Mouse (Mus musculus): ENCODE data around the gene Mbtps2. TPM values are rescaled to one million over a fixed set of nuclear protein-coding genes. Genes with fewer than 3 reads are reported as not detected.

Gene Mbtps2
- polyA plus RNA-seq, 1 experiment from 2014 or later: 32.1 TPM

DNA sequence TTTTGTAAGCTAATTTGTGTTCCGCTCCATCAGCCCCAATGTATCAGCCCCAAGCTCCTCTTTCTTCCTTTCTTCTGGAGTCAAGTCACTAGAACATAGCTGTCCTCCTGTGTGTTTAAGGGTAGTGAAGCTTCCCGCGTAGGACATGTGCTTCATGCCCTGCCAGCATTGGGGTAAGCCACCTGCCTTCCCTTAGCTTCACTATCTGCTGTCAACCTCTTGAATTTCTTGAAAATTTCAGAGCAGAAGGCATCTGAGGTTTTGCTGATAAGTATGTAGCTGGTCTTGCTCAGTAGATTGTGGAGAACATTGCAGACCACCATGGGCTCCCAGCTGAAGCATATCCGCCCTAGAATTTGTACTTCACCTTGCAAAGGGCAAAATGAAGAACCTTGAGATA is 105.4 kb downstream of the Mbtps2 start:
- Histone ChIP-seq H3K4me3 (no peak overlapping the region), H3K4me1 (replicated peaks) (peaks cover 13% of the 10 kb centered on the region), H3K9me3 (no peaks in the 10 kb centered on the region), H3K27me3 (no peaks in the 10 kb centered on the region), H3K4me2 (no peak overlapping the region), H3K9ac (no peak overlapping the region), H3K27ac (replicated peaks) (no peak overlapping the region), H3K36me3 (no peaks in the 10 kb centered on the region)
- 82% methylated on average over 4 of the region's 4 CpGs for WGBS
- ATAC-seq (ENCODE audit: low read depth): no peak

DNA sequence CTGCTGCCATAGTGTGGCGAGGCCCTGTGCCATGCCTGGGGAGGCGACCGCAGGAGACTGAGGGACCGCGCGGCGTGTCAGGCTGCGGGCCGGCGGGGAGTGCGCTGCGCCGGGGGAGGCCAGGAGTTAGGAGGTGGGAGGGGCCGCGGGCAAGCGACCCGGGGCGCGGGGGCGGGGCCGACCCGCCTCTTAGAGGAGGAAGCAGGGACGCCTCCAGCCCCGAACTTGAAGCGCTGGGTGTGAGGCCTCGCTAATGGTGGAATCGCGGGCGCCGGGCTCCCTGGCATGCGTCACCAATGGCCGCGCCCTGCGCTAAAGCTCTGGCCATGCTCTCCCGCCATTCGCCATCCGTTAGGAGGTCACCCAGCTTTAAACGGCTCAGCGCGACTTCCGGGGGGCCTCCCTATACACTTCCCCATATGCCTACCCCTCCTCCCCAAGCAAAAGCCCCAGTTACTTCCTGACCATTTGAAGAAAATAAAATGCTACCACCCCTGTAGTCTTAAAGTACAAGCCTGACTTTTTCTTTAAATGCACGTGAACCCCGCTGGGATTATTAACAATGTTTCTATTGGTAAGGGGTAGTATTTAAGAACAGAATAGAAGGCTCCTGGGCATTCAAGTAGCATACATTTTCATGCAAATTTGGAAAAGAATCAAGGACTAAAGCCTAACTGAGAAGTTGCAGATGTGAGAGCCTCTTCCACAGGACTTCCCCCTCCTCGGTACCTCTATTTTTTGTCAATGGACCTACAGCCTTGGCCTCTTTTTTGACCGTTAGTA is 106.4 kb downstream of the Mbtps2 start, which contains the start of gene Sms:
Sms (minus strand) TSS at position 344 of the 783 bp plus-strand sequence.
- peak within 1 kb of the TSS; percentile 55 for H3K4me2 ChIP-seq
- H3K9me3 ChIP-seq: no peaks in the 10 kb centered on the region
- ATAC-seq (ENCODE audit: low read depth): peak; percentile 91
- H3K4me1 ChIP-seq (replicated peaks): peaks cover 13% of the 10 kb centered on the region
- WGBS: 16% methylated on average over 26 of the region's 45 CpGs
- peak within 1 kb of the TSS; percentile 89 for H3K9ac ChIP-seq
- H3K27me3 ChIP-seq: no peaks in the 10 kb centered on the region
- H3K27ac ChIP-seq (replicated peaks): peak within 1 kb of the TSS; percentile 94
- no peaks in the 10 kb centered on the region for H3K36me3 ChIP-seq
- H3K4me3 ChIP-seq: peak within 1 kb of the TSS; percentile 66

DNA sequence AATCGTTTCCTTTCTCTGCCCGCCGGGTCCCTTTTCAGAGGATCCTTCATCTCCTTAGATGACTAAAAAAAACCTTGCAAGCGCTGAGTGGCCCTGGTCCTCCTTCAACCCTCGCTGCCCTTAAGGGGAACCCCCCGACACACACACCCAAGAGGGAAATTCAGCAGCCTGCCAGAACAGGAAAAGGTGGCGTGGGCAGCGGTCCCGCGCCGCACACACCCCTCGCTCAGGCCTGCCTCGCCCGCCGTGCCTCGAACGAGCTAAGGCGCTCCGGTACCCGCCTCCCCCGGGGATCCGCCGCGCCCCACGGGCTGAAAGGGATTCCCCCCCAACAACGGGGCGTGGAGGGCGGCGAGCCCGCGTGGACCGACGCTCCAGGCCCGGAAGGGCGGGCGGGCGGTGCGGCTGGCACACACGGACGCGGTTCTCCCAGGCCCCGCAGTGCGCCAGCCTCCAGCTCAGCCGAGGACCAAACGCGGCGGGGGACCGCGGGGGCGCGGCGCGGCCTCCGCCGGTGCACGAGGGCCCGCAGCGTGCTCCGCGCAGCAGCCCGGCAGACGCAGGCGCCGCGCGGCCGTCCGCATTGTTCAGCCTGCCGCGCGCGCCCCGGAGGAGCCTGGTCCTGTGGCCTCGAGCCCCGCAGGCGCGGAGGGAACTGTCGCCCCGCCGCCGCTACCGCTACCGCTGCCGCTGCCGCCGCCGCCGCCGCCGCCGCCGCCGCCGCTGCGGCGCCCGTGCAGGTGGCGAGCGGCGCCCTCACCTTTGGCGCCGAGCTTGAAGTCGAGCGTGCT is 107.2 kb downstream of the Mbtps2 start:
- Histone ChIP-seq H3K36me3 (no peaks in the 10 kb centered on the region), H3K4me2 (peak overlapping the region; percentile 55), H3K9me3 (no peaks in the 10 kb centered on the region)

DNA sequence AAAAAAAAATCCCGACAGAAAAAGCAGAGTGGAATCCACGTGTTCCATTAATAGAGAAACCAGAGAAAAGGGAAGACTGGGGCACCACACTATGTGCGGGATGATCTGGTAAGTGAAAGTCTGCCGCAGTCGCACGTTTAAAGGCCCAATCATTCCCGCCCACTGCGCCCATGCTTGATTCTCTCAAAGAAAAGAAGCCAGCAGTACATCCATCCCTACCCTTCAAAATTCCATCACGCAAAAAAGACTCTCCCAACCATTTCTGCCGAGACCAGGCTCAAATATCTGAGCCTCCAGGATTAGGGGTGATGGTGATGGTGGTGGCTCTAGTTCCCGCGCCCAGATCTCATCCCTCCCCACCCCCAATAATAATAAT is 107.8 kb downstream of the Mbtps2 start:
- 0 out of 2 replicates have a peak, but pooled peaks have one; percentile 17 for ATAC-seq (ENCODE audit: low read depth)
- Histone ChIP-seq H3K27me3 (no peaks in the 10 kb centered on the region), H3K4me3 (peak overlapping the region; percentile 66), H3K9ac (peak overlapping the region; percentile 89), H3K9me3 (no peaks in the 10 kb centered on the region), H3K4me2 (peak overlapping the region; percentile 55), H3K4me1 (replicated peaks) (peaks cover 13% of the 10 kb centered on the region), H3K36me3 (no peaks in the 10 kb centered on the region), H3K27ac (replicated peaks) (peak overlapping the region; percentile 94)
- WGBS: 12% methylated on average over 12 of the region's 12 CpGs

More for the DNA sequence above, 107.2 kb downstream of the Mbtps2 start:
- no peaks in the 10 kb centered on the region for H3K27me3 ChIP-seq
- peak overlapping the region; percentile 66 for H3K4me3 ChIP-seq
- H3K4me1 ChIP-seq (replicated peaks): peaks cover 13% of the 10 kb centered on the region
- 23% methylated on average over 74 of the region's 104 CpGs for WGBS
- peak; percentile 84 for ATAC-seq (ENCODE audit: low read depth)
- H3K27ac ChIP-seq (replicated peaks): peak overlapping the region; percentile 94
- H3K9ac ChIP-seq: peak overlapping the region; percentile 89

DNA sequence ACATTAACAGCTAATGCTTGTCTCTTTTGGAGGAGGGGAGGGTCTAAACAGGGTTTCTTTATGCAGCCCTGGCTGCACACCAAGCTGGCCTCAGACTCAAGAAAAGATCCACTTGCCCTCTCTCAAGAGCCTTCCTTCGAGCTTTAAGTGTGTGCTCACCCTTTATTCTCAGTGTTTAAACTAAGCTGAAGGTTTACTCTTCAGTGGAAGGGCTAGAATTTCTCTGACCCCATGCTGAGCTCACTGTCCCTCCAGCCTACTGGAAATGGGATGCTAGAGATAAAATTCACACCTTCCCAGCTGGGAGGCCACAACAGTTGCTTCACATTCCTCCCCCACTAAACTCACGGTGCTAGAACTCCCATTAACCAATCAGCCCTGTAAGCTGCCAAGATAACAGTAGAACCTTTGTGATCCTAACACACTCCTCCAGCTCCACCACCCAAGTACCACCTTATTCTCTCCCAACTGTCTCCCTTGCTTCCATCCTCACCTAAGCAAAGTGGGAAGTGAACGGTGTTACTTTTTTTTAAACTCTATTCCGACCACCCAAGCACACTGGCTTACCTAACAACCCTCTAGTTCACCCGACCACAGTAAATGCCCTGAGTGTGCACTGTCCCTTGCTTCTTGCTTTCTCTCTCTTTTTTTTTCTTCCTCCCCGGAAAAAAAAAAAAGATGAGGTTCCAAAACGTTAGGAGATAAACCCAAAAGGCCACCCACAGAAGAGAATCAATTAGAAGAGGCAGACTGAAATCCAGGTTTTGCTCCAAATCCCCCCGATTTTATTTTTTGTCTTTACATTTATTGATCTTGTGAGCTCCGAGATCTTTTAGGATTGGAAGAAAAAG is 108.4 kb downstream of the Mbtps2 start:
- Histone ChIP-seq H3K9ac (peak overlapping the region; percentile 89), H3K4me1 (replicated peaks) (peaks cover 13% of the 10 kb centered on the region), H3K27ac (replicated peaks) (0 out of 2 replicates have a peak overlapping the region, but pooled peaks have one; percentile 94), H3K9me3 (no peaks in the 10 kb centered on the region), H3K4me2 (peak overlapping the region; percentile 55), H3K36me3 (no peaks in the 10 kb centered on the region), H3K27me3 (no peaks in the 10 kb centered on the region), H3K4me3 (peak overlapping the region; percentile 66)
- ATAC-seq (ENCODE audit: low read depth): no peak
- 26% methylated on average over 9 of the region's 9 CpGs for WGBS

DNA sequence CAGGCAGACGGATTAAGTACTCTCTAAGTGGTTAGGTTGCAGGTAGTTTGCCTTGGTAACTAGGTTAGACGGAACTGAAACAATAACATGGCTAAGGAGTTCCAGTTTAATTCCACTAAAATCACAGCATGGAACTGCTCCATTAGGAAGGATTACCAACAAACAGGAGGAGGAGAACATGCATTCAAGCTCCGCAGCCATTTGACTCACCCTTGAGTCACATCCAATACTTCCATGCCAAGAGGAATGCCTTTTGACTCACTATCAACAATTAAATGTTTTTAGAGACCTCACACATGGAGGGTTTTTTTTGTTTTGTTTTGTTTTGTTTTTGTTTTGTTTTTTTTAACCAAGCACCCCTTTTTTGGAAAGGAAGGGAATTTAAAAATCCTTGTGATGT is 109.7 kb downstream of the Mbtps2 start:
- no peaks in the 10 kb centered on the region for H3K27me3 ChIP-seq
- ATAC-seq (ENCODE audit: low read depth): no peak
- H3K4me1 ChIP-seq (replicated peaks): peaks cover 13% of the 10 kb centered on the region
- no peaks in the 10 kb centered on the region for H3K9me3 ChIP-seq
- H3K4me3 ChIP-seq: no peak overlapping the region
- H3K4me2 ChIP-seq: no peak overlapping the region
- H3K9ac ChIP-seq: no peak overlapping the region
- WGBS: 70% methylated on average over 3 of the region's 3 CpGs
- H3K36me3 ChIP-seq: no peaks in the 10 kb centered on the region
- no peak overlapping the region for H3K27ac ChIP-seq (replicated peaks)

DNA sequence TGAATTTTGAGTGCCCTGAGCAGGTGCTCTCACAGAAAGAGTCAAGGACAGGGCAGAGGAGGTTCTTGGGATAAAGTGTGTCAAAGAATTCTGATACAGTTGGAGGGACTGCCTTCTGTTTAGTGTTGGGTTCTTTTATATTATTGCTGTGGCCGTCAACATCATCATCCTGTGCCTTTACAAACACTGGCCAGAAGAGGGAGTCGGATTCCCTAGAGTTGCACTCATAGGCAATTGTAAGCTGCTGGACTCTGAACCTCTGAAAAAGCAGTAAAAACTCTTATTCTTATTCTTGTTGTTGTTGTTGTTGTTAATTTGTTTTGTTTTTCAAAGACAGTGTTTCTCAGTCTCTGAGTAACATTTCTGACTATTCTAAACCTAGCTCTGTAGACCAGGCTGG is 111.8 kb downstream of the Mbtps2 start:
- Histone ChIP-seq H3K4me2 (no peak overlapping the region), H3K9ac (no peak overlapping the region), H3K4me3 (no peak overlapping the region), H3K36me3 (no peaks in the 10 kb centered on the region), H3K4me1 (replicated peaks) (peaks cover 13% of the 10 kb centered on the region), H3K9me3 (no peaks in the 10 kb centered on the region), H3K27ac (replicated peaks) (no peak overlapping the region), H3K27me3 (no peaks in the 10 kb centered on the region)
- no peak for ATAC-seq (ENCODE audit: low read depth)
- WGBS: 49% methylated on average over 2 of the region's 2 CpGs

Other genes with a start within 250 kb of the Mbtps2 start
- gene Phex, start 183.4 kb downstream of the Mbtps2 start, polyA plus RNA-seq (2015; fragmentation: Nextera tagmentation; extraction: Ambion mirVana): 0.25 and 0.37 TPM in 2 replicates
- 112 and 125 TPM in 2 replicates for gene Sms, start 106.4 kb downstream of the Mbtps2 start, polyA plus RNA-seq (2015; fragmentation: Nextera tagmentation; extraction: Ambion mirVana)
- gene Yy2, start 29.7 kb downstream of the Mbtps2 start, polyA plus RNA-seq (2015; fragmentation: Nextera tagmentation; extraction: Ambion mirVana): 2.3 and 2.9 TPM in 2 replicates
- 1.3 and 3.5 TPM in 2 replicates for gene Smpx, start 100.2 kb upstream of the Mbtps2 start, polyA plus RNA-seq (2015; fragmentation: Nextera tagmentation; extraction: Ambion mirVana)
- 1.6 and 2.2 TPM in 2 replicates for gene Klhl34, start 219.7 kb upstream of the Mbtps2 start, polyA plus RNA-seq (2015; fragmentation: Nextera tagmentation; extraction: Ambion mirVana)